Mouse (Mus musculus): Measurements from ENCODE around the gene Gm21985. TPM values are rescaled to one million over a fixed set of nuclear protein-coding genes. Genes with fewer than 3 reads are reported as not detected.

Gene Gm21985
- polyA plus RNA-seq, 1 experiment, result not detected

- H3K4me2 ChIP-seq (ENCODE audit: low read depth), result peak within 1 kb of the TSS; percentile 87
- H3K27me3 ChIP-seq (ENCODE audit: control insufficient read depth, insufficient read depth, insufficient read length), result no peaks in the 10 kb centered on the region
- H3K79me2 ChIP-seq (ENCODE audit: control insufficient read depth, insufficient read depth), result peaks cover 50% of the 10 kb centered on the region
- H3K4me3 ChIP-seq, result peak within 1 kb of the TSS; percentile 88
- TF ChIP-seq USF1 (IDR thresholded peaks at IDR 0.05; ENCODE audit: low read depth), result no peak
- no peak for TF ChIP-seq MAX (IDR thresholded peaks at IDR 0.05; ENCODE audit: low read depth)
- TF ChIP-seq CEBPB (IDR thresholded peaks at IDR 0.05; ENCODE audit: insufficient read depth, poor library complexity, severe bottlenecking), result no peak
- TF ChIP-seq TCF12 (IDR thresholded peaks at IDR 0.05; ENCODE audit: insufficient read depth, poor library complexity, severe bottlenecking), result no peak
- TF ChIP-seq POLR2A (IDR thresholded peaks at IDR 0.05; ENCODE audit: insufficient read length, low read depth), result peak; percentile 62
- peak in 1 of 3 experiments; percentile 14 for TF ChIP-seq MYOG (IDR thresholded peaks at IDR 0.05; ENCODE audit: control insufficient read depth in 1 of 3, insufficient read depth in 1 of 3, insufficient read length in 2 of 3, low read depth in 2 of 3)
- peak in 1 of 3 experiments; percentile 2 for TF ChIP-seq MYOD1 (IDR thresholded peaks at IDR 0.05; ENCODE audit: control insufficient read depth in 1 of 3, insufficient read length in 2 of 3, low read depth in 2 of 3)
- no peak for TF ChIP-seq TCF3 (IDR thresholded peaks at IDR 0.05; ENCODE audit: insufficient read length, low read depth)
- no peak for TF ChIP-seq REST (IDR thresholded peaks at IDR 0.05; ENCODE audit: insufficient read depth, insufficient read length)
- TF ChIP-seq E2F4 (IDR thresholded peaks at IDR 0.05; ENCODE audit: insufficient read depth), result peak; percentile 51
- peak; percentile 75 for TF ChIP-seq SRF (IDR thresholded peaks at IDR 0.05; ENCODE audit: control insufficient read depth, insufficient read length, low read depth)
- TF ChIP-seq POLR2AphosphoS2 (IDR thresholded peaks at IDR 0.05; ENCODE audit: insufficient read length, low read depth), result peak; percentile 81
- H3K36me3 ChIP-seq (ENCODE audit: control insufficient read depth, insufficient read depth), result peaks cover 2% of the 10 kb centered on the region
- H3ac ChIP-seq (ENCODE audit: control insufficient read depth, insufficient read length), result peak within 1 kb of the TSS; percentile 79
Measured at GRCm38 (mm10) chr2:112454862-112455564, 188.9 kb downstream of the Gm21985 start, which contains the start of gene Emc7. Emc7 (plus strand) TSS chr2:112454997.

Other genes starting within 250 kb of the Gm21985 start
- gene Olfr1311, start 241.9 kb upstream of the Gm21985 start, polyA plus RNA-seq (2012; fragmentation: generic; extraction: Trizol), result not detected
- gene Olfr1312, start 216.1 kb upstream of the Gm21985 start, polyA plus RNA-seq (2012; fragmentation: generic; extraction: Trizol), result not detected
- not detected for gene Olfr1313, start 188.5 kb upstream of the Gm21985 start, polyA plus RNA-seq (2012; fragmentation: generic; extraction: Trizol)
- gene Olfr1314, start 169.5 kb upstream of the Gm21985 start, polyA plus RNA-seq (2012; fragmentation: generic; extraction: Trizol), result not detected
- not detected for gene Olfr1315-ps1, start 150.9 kb upstream of the Gm21985 start, polyA plus RNA-seq (2012; fragmentation: generic; extraction: Trizol)
- not detected for gene Olfr1316, start 131.3 kb upstream of the Gm21985 start, polyA plus RNA-seq (2012; fragmentation: generic; extraction: Trizol)
- not detected for gene Olfr1317, start 126.0 kb upstream of the Gm21985 start, polyA plus RNA-seq (2012; fragmentation: generic; extraction: Trizol)
- not detected for gene Olfr1318, start 112.1 kb upstream of the Gm21985 start, polyA plus RNA-seq (2012; fragmentation: generic; extraction: Trizol)
- gene Lpcat4, start 26.8 kb upstream of the Gm21985 start, polyA plus RNA-seq (2012; fragmentation: generic; extraction: Trizol), result 32.8 TPM
- not detected for gene Nutm1, start 7.0 kb upstream of the Gm21985 start, polyA plus RNA-seq (2012; fragmentation: generic; extraction: Trizol)
- 129 TPM for gene Nop10, start 4.4 kb upstream of the Gm21985 start, polyA plus RNA-seq (2012; fragmentation: generic; extraction: Trizol)
- 7.0 TPM for gene Slc12a6, start 489 bp upstream of the Gm21985 start, polyA plus RNA-seq (2012; fragmentation: generic; extraction: Trizol)
- 184 TPM for gene Emc4, start 101.7 kb downstream of the Gm21985 start, polyA plus RNA-seq (2012; fragmentation: generic; extraction: Trizol)
- 9.0 TPM for gene Katnbl1, start 112.9 kb downstream of the Gm21985 start, polyA plus RNA-seq (2012; fragmentation: generic; extraction: Trizol)
- 19.8 TPM for gene Emc7, start 188.7 kb downstream of the Gm21985 start, polyA plus RNA-seq (2012; fragmentation: generic; extraction: Trizol)
- not detected for gene Chrm5, start 214.5 kb downstream of the Gm21985 start, polyA plus RNA-seq (2012; fragmentation: generic; extraction: Trizol)
- gene Aven, start 226.7 kb downstream of the Gm21985 start, polyA plus RNA-seq (2012; fragmentation: generic; extraction: Trizol), result 11.8 TPM

Measured in myocyte (in vitro differentiated cells).